Mouse (Mus musculus) cortical plate, adult 2 months (tissue): ENCODE data around the gene Rae1.

ENCODE experiments used
- CTCF ChIP-seq: fragments of 200-500 bp; IDR thresholded peaks from 2 replicates; pipeline ENCODE4 v1.5.1; 2011; ENCODE audit warnings: mild to moderate bottlenecking, control low read depth, low read length; ENCODE audit not compliant: insufficient read depth; ENCODE audit errors: extremely low read depth
- POLR2A ChIP-seq: fragments of 200-500 bp; IDR thresholded peaks from 2 replicates; pipeline ENCODE4 v1.6.1; 2011; ENCODE audit warnings: mild to moderate bottlenecking, low read length, control low read depth; ENCODE audit not compliant: insufficient read depth; ENCODE audit errors: extremely low read depth

- TF ChIP-seq CTCF: no peak
- TF ChIP-seq POLR2A: no peak
These were observed 22.3 kb downstream of the Rae1 start for GRCm38 (mm10) chr2:173022056-173022681.
